Comparison of ENCODE assay signal across 23 mouse cellular contexts in the genomic region with DNA sequence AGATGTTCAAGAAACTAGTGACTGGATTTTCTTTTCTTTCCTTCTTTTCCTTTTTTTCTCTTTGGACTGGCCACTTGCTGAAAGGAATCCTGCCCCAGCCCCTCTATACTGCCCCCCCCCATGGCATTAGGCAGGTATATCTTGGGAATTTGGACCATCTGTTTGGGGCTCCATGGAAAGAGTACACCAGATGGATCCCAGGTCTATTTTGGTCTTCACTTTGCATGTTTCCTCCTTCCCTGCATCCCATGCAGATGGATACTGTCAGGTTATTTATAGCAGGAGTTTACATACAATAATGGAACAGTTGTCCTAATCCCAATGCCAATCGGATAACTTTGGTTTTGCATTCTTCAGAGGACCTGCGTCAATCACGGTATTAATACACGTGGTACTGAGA.
DNase-seq lines count a peak whose midpoint lies in the region; ATAC-seq lines count a peak whose summit lies in the region.
"Had no signal": no experiment of that assay in that cellular context is flagged by ENCODE, and none has a peak within 500 bp of the region (broad histone marks: within the 10 kb centered on the region; RNA-seq: fewer than 3 reads in every experiment).

No protein-coding gene starts in this region.

- no peaks in the 10 kb centered on the region for H3K9me3 ChIP-seq in heart, embryonic 10.5 days
- no peaks in the 10 kb centered on the region for H3K9me3 ChIP-seq in hindbrain, embryonic 12.5 days (replicated peaks)
- H3K9me3 ChIP-seq: embryonic facial prominence, embryonic 12.5 days; forebrain, embryonic 15.5 days; limb, embryonic 10.5 days; limb, embryonic 15.5 days; liver, embryonic 13.5 days had no signal

- no peaks in the 10 kb centered on the region for H3K27me3 ChIP-seq in heart, embryonic 10.5 days (ENCODE audit: insufficient read depth, poor library complexity, severe bottlenecking)
- H3K27me3 ChIP-seq in hindbrain, embryonic 12.5 days = no peaks in the 10 kb centered on the region
- H3K27me3 ChIP-seq: embryonic facial prominence, embryonic 12.5 days; forebrain, embryonic 15.5 days; limb, embryonic 15.5 days; liver, embryonic 13.5 days had no signal

- no peak overlapping the region for H3K4me2 ChIP-seq in hindbrain, embryonic 12.5 days (replicated peaks)
- H3K4me2 ChIP-seq: embryonic facial prominence, embryonic 12.5 days; forebrain, embryonic 15.5 days; limb, embryonic 15.5 days; liver, embryonic 13.5 days had no signal

- intact Hi-C loops in heart, postnatal 14 days (cut with DNase I) = no loop called here
- intact Hi-C loops in left cerebral cortex, postnatal 14 days (cut with DNase I) = no loop called here

- 90% methylated on average over 4 of the region's 4 CpGs for WGBS in heart, embryonic 10.5 days
- 93% methylated on average over 4 of the region's 4 CpGs for WGBS in hindbrain, embryonic 12.5 days

- H3K27ac ChIP-seq in heart, embryonic 10.5 days = no peak overlapping the region
- H3K27ac ChIP-seq in hindbrain, embryonic 12.5 days = no peak overlapping the region
- H3K27ac ChIP-seq: embryonic facial prominence, embryonic 12.5 days; forebrain, embryonic 15.5 days; limb, embryonic 10.5 days; limb, embryonic 15.5 days; liver, embryonic 13.5 days; macrophage had no signal

- no peak overlapping the region for H3K9ac ChIP-seq in hindbrain, embryonic 12.5 days
- H3K9ac ChIP-seq: embryonic facial prominence, embryonic 12.5 days; forebrain, embryonic 15.5 days; limb, embryonic 15.5 days; liver, embryonic 13.5 days had no signal

- DNase-seq in heart, embryonic 10.5 days (ENCODE audit: low spot score) = peak; percentile 16
- DNase-seq in heart, postnatal 14 days = no peak
- DNase-seq in cerebellum, adult 11-12 months = peak; percentile 49
- peak; percentile 79 for DNase-seq in cerebellum, adult 9-10 months
- peak; percentile 29 to 41 for DNase-seq in cerebellum, postnatal 36 days
- no peak for DNase-seq in left cerebral cortex, postnatal 14 days (ENCODE audit: low spot score in 2 of 2)
- DNase-seq: adrenal gland, postnatal 25 days; gastrocnemius, postnatal 10 days; kidney, adult 9 months; kidney, postnatal 10 days; liver, embryonic 13.5 days; lung, adult 2 months; lung, postnatal 10 days; midbrain, embryonic 14.5 days; retina, postnatal 1 day; right cerebral cortex, postnatal 14 days had no signal

- no peaks in the 10 kb centered on the region for H3K4me1 ChIP-seq in heart, embryonic 10.5 days
- H3K4me1 ChIP-seq in hindbrain, embryonic 12.5 days = no peaks in the 10 kb centered on the region
- H3K4me1 ChIP-seq: embryonic facial prominence, embryonic 12.5 days; forebrain, embryonic 15.5 days; limb, embryonic 10.5 days; limb, embryonic 15.5 days; liver, embryonic 13.5 days had no signal

- no peaks in the 10 kb centered on the region for H3K36me3 ChIP-seq in heart, embryonic 10.5 days
- no peaks in the 10 kb centered on the region for H3K36me3 ChIP-seq in hindbrain, embryonic 12.5 days
- H3K36me3 ChIP-seq: embryonic facial prominence, embryonic 12.5 days; forebrain, embryonic 15.5 days; limb, embryonic 10.5 days; limb, embryonic 15.5 days; liver, embryonic 13.5 days had no signal

- no peak for ATAC-seq in hindbrain, embryonic 12.5 days (ENCODE audit: low FRiP score)
- ATAC-seq: forebrain, embryonic 15.5 days; intestine, postnatal 0 days had no signal

- no peak overlapping the region for H3K4me3 ChIP-seq in heart, embryonic 10.5 days
- no peak overlapping the region for H3K4me3 ChIP-seq in hindbrain, embryonic 12.5 days
- H3K4me3 ChIP-seq: embryonic facial prominence, embryonic 12.5 days; forebrain, embryonic 15.5 days; limb, embryonic 10.5 days; limb, embryonic 15.5 days; liver, embryonic 13.5 days had no signal

Comparison
In these comparisons a context has a peak if more than half of its experiments do, and no peak if none do; other contexts are left out.
1. DNase-seq: peak in heart, embryonic 10.5 days (single experiment), cerebellum, adult 11-12 months (single experiment), cerebellum, adult 9-10 months (single experiment) and cerebellum, postnatal 36 days (2 of 2); none in heart, postnatal 14 days (0 of 2) and left cerebral cortex, postnatal 14 days (0 of 2).